Mouse (Mus musculus): ENCODE measurements around the gene Rab11a. TPM values are rescaled to one million over a fixed set of nuclear protein-coding genes. Genes with fewer than 3 reads are reported as not detected.
"Not testable (repeated sequence)": the region's sequence is repeated elsewhere in the genome, so short reads cannot be mapped to it uniquely, and the experiment has no call there.

Rab11a gene
- polyA plus RNA-seq, 1 experiment from 2014 or later, result 318 TPM

GRCm38 (mm10) chr9:64700451-64701311 is 36.9 kb downstream of the Rab11a start:
- no peak overlapping the region for H3K4me3 ChIP-seq
- WGBS, result 90% methylated on average over 4 of the region's 4 CpGs
- peaks cover 6% of the 10 kb centered on the region; the same call in 1 of the 2 replicates for H3K4me1 ChIP-seq
- no peak overlapping the region for H3K27ac ChIP-seq
- H3K9me3 ChIP-seq, result no peaks in the 10 kb centered on the region
- peaks cover 18% of the 10 kb centered on the region for H3K36me3 ChIP-seq
- H3K27me3 ChIP-seq (ENCODE audit: insufficient read depth, poor library complexity, severe bottlenecking), result no peaks in the 10 kb centered on the region
- DNase-seq (ENCODE audit: low spot score), result peak; percentile 46

DNA sequence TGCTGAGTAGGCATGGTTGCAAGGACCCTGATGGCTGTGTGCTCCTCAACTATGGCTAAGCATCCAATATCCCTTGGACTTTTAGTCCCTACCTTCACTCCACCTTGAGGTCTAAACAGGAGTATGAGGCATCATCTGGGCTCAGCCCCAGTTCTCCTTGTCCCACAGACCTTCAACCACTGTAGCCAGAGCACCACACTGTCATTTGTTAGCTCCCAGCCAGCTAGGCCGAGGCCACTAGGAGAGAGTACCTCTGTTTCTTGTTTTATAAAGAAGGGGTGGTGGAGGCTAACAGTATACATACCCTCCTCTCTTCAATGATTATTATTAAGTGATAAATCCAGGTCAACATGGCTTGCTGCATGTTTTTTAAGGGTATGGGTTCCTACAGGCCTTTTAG is 39.0 kb downstream of the Rab11a start:
- Histone ChIP-seq H3K4me3 (no peak overlapping the region), H3K27me3 (ENCODE audit: insufficient read depth, poor library complexity, severe bottlenecking) (no peaks in the 10 kb centered on the region), H3K36me3 (peaks cover 26% of the 10 kb centered on the region), H3K4me1 (peaks cover 6% of the 10 kb centered on the region; the same call in 1 of the 2 replicates), H3K9me3 (no peaks in the 10 kb centered on the region), H3K27ac (no peak overlapping the region)
- peak; percentile 61 for DNase-seq (ENCODE audit: low spot score)
- 82% methylated on average over 1 of the region's 1 CpGs for WGBS

DNA sequence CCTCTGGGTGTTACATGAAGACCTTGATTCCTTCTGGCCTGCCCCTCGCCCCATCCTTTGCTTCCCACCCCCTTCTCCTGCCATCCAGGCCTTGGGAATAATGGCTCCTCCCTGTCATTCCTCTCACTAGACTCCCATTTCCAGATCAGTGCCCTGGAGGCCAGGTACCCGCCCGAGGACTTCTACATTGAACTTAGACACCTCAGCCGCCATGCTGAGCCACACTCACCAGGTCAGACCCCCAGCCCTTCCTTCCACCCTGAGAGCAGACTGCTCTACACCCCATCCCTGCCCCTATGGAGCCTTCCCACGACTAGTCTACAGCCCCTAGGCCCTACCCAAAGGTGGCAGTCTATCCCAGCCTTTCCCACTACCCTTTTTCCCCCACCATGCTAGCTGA is 39.9 kb downstream of the Rab11a start:
- H3K27ac ChIP-seq, result no peak overlapping the region
- no peak for DNase-seq (ENCODE audit: low spot score)
- WGBS, result 79% methylated on average over 5 of the region's 5 CpGs
- no peaks in the 10 kb centered on the region for H3K27me3 ChIP-seq (ENCODE audit: insufficient read depth, poor library complexity, severe bottlenecking)
- peaks cover 23% of the 10 kb centered on the region for H3K36me3 ChIP-seq
- no peaks in the 10 kb centered on the region for H3K9me3 ChIP-seq
- no peak overlapping the region for H3K4me3 ChIP-seq
- 0 out of 2 replicates have a peak, but pooled peaks cover 6% of the 10 kb centered on the region for H3K4me1 ChIP-seq

- WGBS, result 69% methylated on average over 1 of the region's 1 CpGs
Observed at GRCm38 (mm10) chr9:64697006-64697405, 40.6 kb downstream of the Rab11a start.

DNA sequence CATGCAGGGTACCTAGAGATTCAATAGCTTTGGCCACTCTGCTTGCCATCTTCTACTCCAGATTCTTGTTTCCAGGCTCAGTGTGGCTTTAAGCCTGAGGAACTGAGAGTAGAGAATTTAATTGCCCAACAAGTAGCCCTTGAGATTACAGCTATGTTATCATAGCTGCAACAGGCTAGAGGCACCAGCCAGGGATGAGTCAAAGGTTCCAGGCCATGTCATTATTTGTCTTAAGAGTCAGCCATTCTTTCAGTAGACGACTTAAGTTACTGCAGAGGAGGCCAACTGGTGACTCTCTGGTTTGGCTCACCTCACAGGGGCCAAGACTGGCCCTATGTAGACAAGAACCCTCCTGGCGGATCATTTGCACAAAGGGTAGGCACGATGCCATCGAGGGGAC is 41.2 kb downstream of the Rab11a start:
- Histone ChIP-seq H3K36me3 (peaks cover 23% of the 10 kb centered on the region), H3K4me3 (no peak overlapping the region), H3K9me3 (no peaks in the 10 kb centered on the region), H3K27ac (no peak overlapping the region), H3K4me1 (peaks cover 7% of the 10 kb centered on the region; the same call in 1 of the 2 replicates), H3K27me3 (ENCODE audit: insufficient read depth, poor library complexity, severe bottlenecking) (no peaks in the 10 kb centered on the region)
- DNase-seq (ENCODE audit: low spot score), result no peak
- WGBS, result 75% methylated on average over 4 of the region's 4 CpGs

More at GRCm38 (mm10) chr9:64697006-64697405, 40.6 kb downstream of the Rab11a start:
- Histone ChIP-seq H3K27ac (no peak overlapping the region), H3K9me3 (no peaks in the 10 kb centered on the region), H3K4me3 (no peak overlapping the region), H3K36me3 (peaks cover 23% of the 10 kb centered on the region), H3K27me3 (ENCODE audit: insufficient read depth, poor library complexity, severe bottlenecking) (no peaks in the 10 kb centered on the region), H3K4me1 (0 out of 2 replicates have a peak, but pooled peaks cover 6% of the 10 kb centered on the region)
- DNase-seq (ENCODE audit: low spot score), result no peak

- Histone ChIP-seq H3K27me3 (ENCODE audit: insufficient read depth, poor library complexity, severe bottlenecking) (no peaks in the 10 kb centered on the region), H3K4me3 (no peak overlapping the region), H3K27ac (no peak overlapping the region), H3K4me1 (peaks cover 12% of the 10 kb centered on the region; the same call in 1 of the 2 replicates), H3K9me3 (no peaks in the 10 kb centered on the region), H3K36me3 (peaks cover 23% of the 10 kb centered on the region)
- DNase-seq (ENCODE audit: low spot score), result peak; percentile 57
- WGBS, result 84% methylated on average over 1 of the region's 1 CpGs
Observed at GRCm38 (mm10) chr9:64695266-64695665, 42.3 kb downstream of the Rab11a start.

- 80% methylated on average over 2 of the region's 2 CpGs for WGBS
- Histone ChIP-seq H3K36me3 (peaks cover 23% of the 10 kb centered on the region), H3K4me1 (peaks cover 12% of the 10 kb centered on the region; the same call in 1 of the 2 replicates), H3K9me3 (no peaks in the 10 kb centered on the region), H3K4me3 (no peak overlapping the region), H3K27ac (no peak overlapping the region), H3K27me3 (ENCODE audit: insufficient read depth, poor library complexity, severe bottlenecking) (no peaks in the 10 kb centered on the region)
- DNase-seq (ENCODE audit: low spot score), result no peak
Observed at GRCm38 (mm10) chr9:64693094-64693493, 44.5 kb downstream of the Rab11a start.

DNA sequence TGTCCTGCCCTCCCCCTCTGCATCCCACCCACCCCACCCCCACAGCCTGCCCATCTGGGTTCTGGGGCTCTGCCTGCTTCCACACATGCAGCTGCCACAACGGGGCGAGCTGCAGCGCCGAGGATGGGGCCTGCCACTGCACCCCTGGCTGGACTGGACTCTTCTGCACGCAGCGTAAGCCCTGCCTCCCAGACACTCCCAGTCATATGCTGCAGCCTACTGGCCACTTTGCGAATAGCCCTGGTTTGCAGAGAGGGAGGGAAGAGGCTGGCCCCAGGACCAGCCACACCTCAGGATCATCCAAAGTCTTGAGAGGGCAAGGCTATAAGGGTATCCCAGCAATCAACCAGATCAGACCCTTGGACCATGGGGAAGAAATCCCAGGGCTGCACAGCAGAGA is 46.4 kb downstream of the Rab11a start:
- Histone ChIP-seq H3K4me3 (no peak overlapping the region), H3K27ac (no peak overlapping the region), H3K27me3 (ENCODE audit: insufficient read depth, poor library complexity, severe bottlenecking) (no peaks in the 10 kb centered on the region), H3K36me3 (peaks cover 18% of the 10 kb centered on the region), H3K4me1 (peaks cover 10% of the 10 kb centered on the region; the same call in 1 of the 2 replicates), H3K9me3 (no peaks in the 10 kb centered on the region)
- no peak for DNase-seq (ENCODE audit: low spot score)
- WGBS, result 14% methylated on average over 7 of the region's 7 CpGs

- 81% methylated on average over 2 of the region's 2 CpGs for WGBS
- DNase-seq (ENCODE audit: low spot score), result no peak
- no peak overlapping the region for H3K4me3 ChIP-seq
- H3K9me3 ChIP-seq, result no peaks in the 10 kb centered on the region
- peaks cover 18% of the 10 kb centered on the region for H3K36me3 ChIP-seq
- H3K4me1 ChIP-seq, result peaks cover 12% of the 10 kb centered on the region; the same call in 1 of the 2 replicates
- H3K27ac ChIP-seq, result no peak overlapping the region
- no peaks in the 10 kb centered on the region for H3K27me3 ChIP-seq (ENCODE audit: insufficient read depth, poor library complexity, severe bottlenecking)
Observed at GRCm38 (mm10) chr9:64690771-64691170, 46.8 kb downstream of the Rab11a start.

GRCm38 (mm10) chr9:64688015-64688394 is 49.6 kb downstream of the Rab11a start:
- no peak overlapping the region for H3K4me3 ChIP-seq
- no peaks in the 10 kb centered on the region for H3K9me3 ChIP-seq
- H3K36me3 ChIP-seq, result no peaks in the 10 kb centered on the region
- H3K4me1 ChIP-seq, result peaks cover 12% of the 10 kb centered on the region; the same call in 1 of the 2 replicates
- no peak for DNase-seq (ENCODE audit: low spot score)
- no peak overlapping the region for H3K27ac ChIP-seq
- 21% methylated on average over 1 of the region's 1 CpGs for WGBS
- no peaks in the 10 kb centered on the region for H3K27me3 ChIP-seq (ENCODE audit: insufficient read depth, poor library complexity, severe bottlenecking)

DNA sequence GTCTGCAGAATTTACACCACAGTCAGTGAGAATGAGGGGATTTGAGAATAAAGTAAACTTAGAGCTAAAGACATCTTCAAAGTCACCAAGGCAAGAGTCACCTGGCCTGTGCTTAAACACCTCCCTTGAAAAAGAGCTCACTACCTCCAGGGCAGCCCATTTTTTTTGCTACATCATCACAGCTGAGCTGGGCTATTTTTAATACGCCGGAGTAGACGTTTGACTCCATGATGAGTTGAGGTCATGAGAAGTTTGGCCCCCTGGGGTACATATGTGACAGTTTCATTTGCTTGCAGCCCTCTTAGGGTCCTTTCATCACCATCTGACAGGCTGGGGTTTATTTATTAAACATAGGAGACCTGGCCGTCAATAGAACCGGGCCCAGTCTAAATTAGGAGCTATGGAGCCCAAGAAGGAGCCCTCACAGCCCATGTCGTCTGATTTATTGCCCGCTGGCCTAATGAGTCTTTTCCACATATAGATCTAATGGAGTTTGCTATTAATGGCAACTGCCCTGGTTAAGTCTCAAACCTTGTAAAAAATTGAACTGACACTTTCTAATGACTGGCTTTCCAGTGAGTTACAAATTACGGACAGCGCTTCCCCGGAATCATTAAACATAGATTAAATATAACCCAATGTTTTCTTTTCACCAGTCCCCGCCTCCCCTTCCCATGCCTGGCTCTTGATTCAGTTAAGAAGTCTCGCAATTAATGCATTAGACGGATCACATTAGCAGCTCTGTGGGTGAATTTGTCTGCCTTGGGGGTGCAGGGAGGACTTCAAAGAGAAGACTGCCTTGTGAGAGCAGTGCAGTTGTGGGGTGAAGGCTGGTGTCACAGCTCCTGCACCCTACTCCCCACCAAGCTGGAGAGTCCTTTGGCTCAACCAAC is 50.2 kb downstream of the Rab11a start:
- Histone ChIP-seq H3K27me3 (ENCODE audit: insufficient read depth, poor library complexity, severe bottlenecking) (no peaks in the 10 kb centered on the region), H3K27ac (no peak overlapping the region), H3K36me3 (no peaks in the 10 kb centered on the region), H3K9me3 (no peaks in the 10 kb centered on the region), H3K4me3 (no peak overlapping the region), H3K4me1 (peaks cover 12% of the 10 kb centered on the region; the same call in 1 of the 2 replicates)
- DNase-seq (ENCODE audit: low spot score), result no peak
- WGBS, result 70% methylated on average over 13 of the region's 13 CpGs

GRCm38 (mm10) chr9:64671341-64672319 is 65.9 kb downstream of the Rab11a start:
- not testable (repeated sequence) for H3K4me1 ChIP-seq; H3K36me3 ChIP-seq; H3K4me3 ChIP-seq; DNase-seq (ENCODE audit: low spot score); H3K9me3 ChIP-seq; H3K27ac ChIP-seq
- peaks cover 24% of the 10 kb centered on the region; the same call in 1 of the 2 replicates for H3K27me3 ChIP-seq (ENCODE audit: insufficient read depth, poor library complexity, severe bottlenecking)
- 34% methylated on average over 8 of the region's 11 CpGs for WGBS
